Mouse (Mus musculus) C3H10T1/2 (cell line): ENCODE results near the gene Mfsd11. TPM values are rescaled to one million over a fixed set of nuclear protein-coding genes. Genes with fewer than 3 reads are reported as not detected.

Source experiments
- polyA plus RNA-seq, 2 experiments: library from polyadenylated mRNA; unstranded; fragments of >200 nt; fragmentation: generic; extraction: Trizol; gene quantifications; one replicate each; pipeline ENCODE4 v1.2.1; 2012; ENCODE audit warnings: missing spikeins in 2 of 2

Mfsd11 gene
- 10 to 100 TPM; 18.8 to 39.9 TPM for polyA plus RNA-seq

DNA sequence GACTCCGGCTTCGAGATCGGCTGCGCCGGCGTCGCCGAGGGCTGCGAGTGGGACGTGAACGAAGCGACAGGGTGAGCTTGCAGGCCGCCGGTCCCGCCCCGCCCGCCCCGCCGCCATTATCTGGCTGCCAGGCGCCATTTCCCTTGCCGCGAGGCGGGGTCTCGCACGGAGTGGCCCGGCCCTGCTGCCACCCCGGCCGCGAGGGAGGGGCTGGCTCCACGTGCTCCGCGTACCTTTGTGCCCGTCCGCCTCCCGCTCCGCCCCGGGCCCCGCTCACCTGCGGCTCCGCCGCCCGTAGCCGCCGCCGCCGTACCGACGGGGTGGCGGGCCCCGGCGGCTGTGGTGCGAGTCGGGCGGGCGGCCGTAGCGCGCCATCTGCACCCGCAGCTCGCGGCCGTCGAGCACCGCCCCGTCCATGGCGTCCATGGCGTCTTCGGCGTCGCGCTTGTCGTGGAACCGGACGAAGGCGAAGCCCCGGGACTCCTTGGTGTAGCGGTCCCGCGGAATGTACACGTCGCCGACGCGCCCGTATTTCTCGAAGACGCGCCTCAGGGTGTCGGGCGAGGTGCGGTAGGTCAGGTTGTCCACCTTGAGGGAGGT, at the start of gene Mfsd11:
TSS of gene Mfsd11 (plus strand) at position 150 of the 600 bp plus-strand sequence.

GRCm38 (mm10) chr11:116827534-116828165, 24.6 kb upstream of the Mfsd11 start, which contains the start of gene Mxra7:
Gene Mxra7 (minus strand): TSS chr11:116828046.

GRCm38 (mm10) chr11:116843261-116844233, 8.7 kb upstream of the Mfsd11 start, which contains the start of the genes Mettl23 and Jmjd6:
Gene Mettl23 (plus strand): TSS chr11:116843278.
Gene Jmjd6 (minus strand): TSS chr11:116843449.

DNA sequence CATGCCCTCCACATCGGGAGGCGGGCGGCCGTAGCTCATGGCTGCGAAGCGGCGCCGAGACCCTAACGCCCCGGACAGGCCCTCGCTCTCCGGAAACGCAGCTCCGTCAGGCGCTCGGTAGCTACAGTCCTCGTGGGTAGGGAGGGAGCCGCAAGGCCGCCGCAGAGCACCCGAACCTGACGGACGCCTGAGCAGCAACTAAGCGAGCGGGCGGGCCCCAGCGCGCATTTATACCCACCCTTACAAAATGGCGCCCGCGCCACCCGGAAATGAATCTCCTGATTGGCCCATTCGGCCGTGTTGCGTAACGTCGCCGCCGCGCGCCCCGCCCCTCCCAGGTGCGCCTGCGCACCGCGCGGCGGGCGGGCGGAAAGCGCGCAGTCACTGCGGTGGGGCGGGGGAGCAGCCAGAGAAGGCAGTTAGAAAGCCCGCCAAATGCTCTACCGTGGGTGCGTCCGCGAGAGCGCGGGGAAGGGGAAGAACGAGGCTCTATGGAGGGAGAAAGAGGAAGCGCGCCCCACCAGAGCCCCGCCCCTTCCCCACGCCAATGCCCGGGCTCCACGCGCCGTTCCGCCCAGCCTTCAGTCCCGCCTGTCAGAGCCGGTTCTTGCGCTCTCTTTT, 761 bp downstream of the Mfsd11 start, which contains the start of gene Srsf2:
TSS of gene Srsf2 (minus strand) at position 204 of the 621 bp plus-strand sequence.

DNA sequence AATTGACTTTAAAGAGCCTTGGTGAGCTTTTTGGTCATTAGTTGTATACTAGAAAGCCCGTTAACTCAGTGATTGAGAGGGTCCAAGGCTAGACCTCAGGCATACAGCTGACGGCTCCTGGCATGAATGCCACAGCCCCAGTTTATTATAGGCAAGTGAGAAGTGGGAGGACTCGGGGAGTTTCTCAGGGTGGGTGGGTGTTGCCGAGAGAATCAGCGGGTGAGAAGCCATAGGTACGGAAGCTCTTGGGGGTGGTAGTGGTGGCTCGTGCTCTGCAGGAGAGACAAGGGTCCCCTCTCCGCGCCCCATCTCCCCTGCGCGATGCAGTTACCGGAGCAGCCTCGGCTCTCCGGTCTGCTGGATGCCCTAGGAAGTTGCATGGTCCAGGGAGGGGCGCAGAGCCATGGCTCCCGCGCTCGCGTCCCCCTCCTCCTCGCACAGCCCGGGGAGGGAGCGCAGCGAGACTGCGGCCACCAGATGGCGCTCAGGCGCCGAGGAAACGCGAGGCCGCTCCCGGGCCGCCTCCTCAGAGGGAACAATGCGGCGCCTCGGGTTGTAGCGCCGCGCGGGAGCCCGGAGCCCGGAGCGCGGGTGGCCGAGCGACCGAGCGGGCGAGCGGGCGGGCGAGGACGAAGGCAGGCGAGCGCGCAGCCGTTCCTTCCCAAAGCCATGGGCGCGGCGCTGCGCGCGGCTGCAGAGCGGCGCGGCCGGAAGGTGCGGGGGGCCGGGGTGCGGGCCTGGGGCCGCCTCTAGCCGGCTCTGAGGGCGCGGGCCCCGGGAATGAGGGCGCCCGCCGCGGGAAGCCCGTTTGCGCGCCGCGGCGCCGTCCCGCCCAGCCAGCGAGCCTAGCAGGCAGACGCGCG, 66.3 kb downstream of the Mfsd11 start, which contains the start of gene Mgat5b:
TSS of gene Mgat5b (plus strand) at position 541 of the 863 bp plus-strand sequence.

Other genes starting within 250 kb of the Mfsd11 start
- gene Rhbdf2, start 225.4 kb upstream of the Mfsd11 start, polyA plus RNA-seq = under 1 TPM in 1 of 2 experiments, not detected in 1; 0.01 TPM
- 1 to 10 TPM; 1.0 to 5.5 TPM for gene Prcd, start 198.9 kb upstream of the Mfsd11 start, polyA plus RNA-seq
- gene Cygb, start 198.1 kb upstream of the Mfsd11 start, polyA plus RNA-seq = under 1 TPM; 0.05 to 0.48 TPM
- not detected for gene St6galnac1, start 76.9 kb upstream of the Mfsd11 start, polyA plus RNA-seq
- 100 to 1,000 TPM in 1 of 2 experiments, 10 to 100 TPM in 1; 58.8 to 129 TPM for gene Mxra7, start 24.4 kb upstream of the Mfsd11 start, polyA plus RNA-seq
- gene Mettl23, start 9.2 kb upstream of the Mfsd11 start, polyA plus RNA-seq = 10 to 100 TPM; 25.9 to 56.2 TPM
- 10 to 100 TPM; 51.3 to 52.1 TPM for gene Jmjd6, start 9.0 kb upstream of the Mfsd11 start, polyA plus RNA-seq
- gene Srsf2, start 654 bp downstream of the Mfsd11 start, polyA plus RNA-seq = 100 to 1,000 TPM; 133 to 151 TPM
- not detected for gene Mgat5b, start 66.4 kb downstream of the Mfsd11 start, polyA plus RNA-seq